Mouse (Mus musculus) bone marrow, adult 2 months (tissue): ENCODE data around the gene Dtd1. TPM values are rescaled to one million over a fixed set of nuclear protein-coding genes. Genes with fewer than 3 reads are reported as not detected.

Source experiments
- H3K27ac ChIP-seq: fragments of 200-500 bp; 2 replicates; pipeline ENCODE4 v1.5.1; 2012; ENCODE audit warnings: low read depth, mild to moderate bottlenecking, control low read depth, inconsistent platforms, low read length; ENCODE audit not compliant: control insufficient read depth, poor library complexity, insufficient read depth
- H3K4me1 ChIP-seq: fragments of 200-500 bp; 2 replicates; pipeline ENCODE4 v1.6.1; 2011; ENCODE audit warnings: low read length; ENCODE audit not compliant: control insufficient read depth, insufficient read depth
- H3K4me3 ChIP-seq: fragments of 200-500 bp; replicated peaks from 2 replicates; pipeline ENCODE3; 2011; ENCODE audit warnings: mild to moderate bottlenecking, low read depth, low read length, control low read depth; ENCODE audit not compliant: control insufficient read depth
- CTCF ChIP-seq: fragments of 200-500 bp; IDR thresholded peaks from 2 replicates; pipeline ENCODE4 v1.5.1; 2011; ENCODE audit warnings: low read length, control low read depth; ENCODE audit not compliant: control insufficient read depth, insufficient read depth
- POLR2A ChIP-seq: fragments of 200-500 bp; IDR thresholded peaks from 2 replicates; pipeline ENCODE4 v1.6.1; 2011; ENCODE audit warnings: low read depth, mild to moderate bottlenecking, control low read depth, low read length, borderline replicate concordance; ENCODE audit not compliant: control insufficient read depth
- WGBS: fragments of 180-500 bp; shearing (Covaris S2); methylation state at CpG from one replicate; pipeline ENCODE4 v1.1.7; 2018; 5-methylcytosine and 5-hydroxymethylcytosine counted together
- polyA plus RNA-seq: library from polyadenylated mRNA; stranded (reverse); fragments of >200 nt; gene quantifications from 2 replicates; pipeline ENCODE4 v1.2.4, GENCODE M21; 2011; ENCODE audit warnings: low replicate concordance; ENCODE audit not compliant: missing spikeins, insufficient read depth, insufficient read length

The Dtd1 gene
- polyA plus RNA-seq, 1 experiment, result 5.6 TPM

- H3K27ac ChIP-seq, result no peak overlapping the region
- no peak overlapping the region for H3K4me3 ChIP-seq
- TF ChIP-seq CTCF, result no peak
- TF ChIP-seq POLR2A, result no peak
- 83% methylated on average over 1 of the region's 1 CpGs for whole genome bisulfite sequencing
- H3K4me1 ChIP-seq, result no peaks in the 10 kb centered on the region
Observed at GRCm38 (mm10) chr2:144649960-144650359, 50.3 kb downstream of the Dtd1 start.

GRCm38 (mm10) chr2:144652841-144653240 lies 53.1 kb downstream of the Dtd1 start:
- Histone ChIP-seq H3K4me3 (no peak overlapping the region), H3K27ac (no peak overlapping the region), H3K4me1 (no peaks in the 10 kb centered on the region)
- WGBS, result 87% methylated on average over 4 of the region's 4 CpGs
- TF ChIP-seq POLR2A (no peak), CTCF (no peak)

- TF ChIP-seq POLR2A (no peak), CTCF (no peak)
- WGBS, result 86% methylated on average over 3 of the region's 3 CpGs
- no peak overlapping the region for H3K27ac ChIP-seq
- H3K4me3 ChIP-seq, result no peak overlapping the region
- peaks cover 2% of the 10 kb centered on the region; the same call in 1 of the 2 replicates for H3K4me1 ChIP-seq
Observed at GRCm38 (mm10) chr2:144655307-144655706, 55.6 kb downstream of the Dtd1 start.

GRCm38 (mm10) chr2:144668507-144668906 lies 68.8 kb downstream of the Dtd1 start:
- Histone ChIP-seq H3K4me3 (no peak overlapping the region), H3K27ac (no peak overlapping the region), H3K4me1 (no peaks in the 10 kb centered on the region)
- TF ChIP-seq CTCF, result no peak
- TF ChIP-seq POLR2A, result no peak
- 79% methylated on average over 4 of the region's 4 CpGs for WGBS

GRCm38 (mm10) chr2:144670289-144670930 lies 70.7 kb downstream of the Dtd1 start:
- Histone ChIP-seq H3K4me1 (no peaks in the 10 kb centered on the region), H3K4me3 (no peak overlapping the region), H3K27ac (no peak overlapping the region)
- TF ChIP-seq CTCF (no peak), POLR2A (no peak)
- WGBS, result 84% methylated on average over 5 of the region's 5 CpGs

- 86% methylated on average over 5 of the region's 5 CpGs for WGBS
- TF ChIP-seq POLR2A (no peak), CTCF (no peak)
- no peaks in the 10 kb centered on the region for H3K4me1 ChIP-seq
- no peak overlapping the region for H3K4me3 ChIP-seq
- H3K27ac ChIP-seq, result no peak overlapping the region
Observed at GRCm38 (mm10) chr2:144672397-144672796, 72.7 kb downstream of the Dtd1 start.

GRCm38 (mm10) chr2:144676546-144677228 lies 77.0 kb downstream of the Dtd1 start:
- Histone ChIP-seq H3K4me1 (no peaks in the 10 kb centered on the region), H3K4me3 (no peak overlapping the region), H3K27ac (no peak overlapping the region)
- TF ChIP-seq CTCF (no peak), POLR2A (no peak)
- 85% methylated on average over 13 of the region's 13 CpGs for WGBS

GRCm38 (mm10) chr2:144677229-144677571 lies 77.5 kb downstream of the Dtd1 start:
- H3K4me1 ChIP-seq, result no peaks in the 10 kb centered on the region
- TF ChIP-seq POLR2A (no peak), CTCF (no peak)

GRCm38 (mm10) chr2:144678779-144679178 lies 79.1 kb downstream of the Dtd1 start:
- H3K27ac ChIP-seq, result no peak overlapping the region
- TF ChIP-seq POLR2A (no peak), CTCF (no peak)
- H3K4me3 ChIP-seq, result no peak overlapping the region
- H3K4me1 ChIP-seq, result no peaks in the 10 kb centered on the region
- WGBS, result 77% methylated on average over 6 of the region's 6 CpGs

More at GRCm38 (mm10) chr2:144677229-144677571, 77.5 kb downstream of the Dtd1 start:
- Histone ChIP-seq H3K4me3 (no peak overlapping the region), H3K27ac (no peak overlapping the region)
- WGBS, result 88% methylated on average over 2 of the region's 2 CpGs
